Comparison of ENCODE assay signal across 6 mouse cellular contexts in the genomic region with DNA sequence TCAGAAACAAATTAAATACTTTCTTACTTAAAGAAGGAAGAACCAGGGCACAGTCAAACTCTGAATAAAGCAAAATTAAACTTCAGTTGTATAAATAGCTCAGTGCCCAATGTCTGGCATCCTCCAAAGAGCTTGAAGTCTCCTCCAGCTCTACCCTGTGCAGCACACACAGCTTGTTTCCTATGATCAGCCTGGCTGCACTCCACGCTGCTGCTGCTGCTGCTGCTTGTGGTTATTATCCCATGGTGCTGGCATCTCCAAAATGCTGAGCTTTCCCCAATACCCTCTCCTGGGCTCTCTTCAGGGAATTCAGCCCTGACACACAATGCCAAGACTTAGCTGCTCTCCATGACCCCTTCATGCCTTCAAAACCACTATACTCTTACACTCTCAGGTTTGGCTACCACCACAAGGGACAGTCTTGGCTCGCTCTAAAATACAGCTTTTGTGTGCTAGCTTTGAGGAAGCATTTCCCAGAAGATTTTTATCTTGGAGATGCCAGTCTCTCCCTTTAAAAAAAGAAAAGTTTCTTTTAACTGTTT.
DNase-seq lines count a peak whose midpoint lies in the region.

No protein-coding gene starts in this region.

- DNase-seq in 3T3-L1 (ENCODE audit: low read depth, low spot score), result peak; percentile 89
- DNase-seq in NIH3T3 (ENCODE audit: low read depth), result peak; percentile 86
- DNase-seq in adipocyte (ENCODE audit: low spot score), result peak; percentile 8
- peak; percentile 95 for DNase-seq in fibroblast of lung, adult 2 months (ENCODE audit: low read depth)
- DNase-seq in layer of hippocampus, adult 9-11 months, result peak; percentile 5
- DNase-seq in right cerebral cortex, postnatal 14 days, result peak; percentile 4

Comparison
In these comparisons a context has a peak if more than half of its experiments do, and no peak if none do; other contexts are left out.
1. Peak in every context shown above with its lines: DNase-seq.
2. DNase-seq: peak in every context shown above with its lines; median percentile 95 in fibroblast of lung, adult 2 months; 89 in 3T3-L1; 86 in NIH3T3; 8 in adipocyte; 5 in layer of hippocampus, adult 9-11 months; 4 in right cerebral cortex, postnatal 14 days.